Mouse (Mus musculus) spleen, embryonic (tissue): ENCODE measurements at regions not wholly inside any gene's neighbourhood (a gene's known extent, or its start where the extent isn't known, plus 50 kb on each side); places are given as distances from the start of the nearest gene placed in this dataset.

Experiments
- CTCF ChIA-PET: fragments of 350-600 bp; sonication (Branson Sonifier 250); formaldehyde crosslinking; loops from one replicate; lab custom pipeline; 2022; lab: Charles Lee

GRCm38 (mm10) chr6:31332714-31333113, 65.8 kb upstream of the Mkln1 start:
- CTCF ChIA-PET, result no interaction called here

DNA sequence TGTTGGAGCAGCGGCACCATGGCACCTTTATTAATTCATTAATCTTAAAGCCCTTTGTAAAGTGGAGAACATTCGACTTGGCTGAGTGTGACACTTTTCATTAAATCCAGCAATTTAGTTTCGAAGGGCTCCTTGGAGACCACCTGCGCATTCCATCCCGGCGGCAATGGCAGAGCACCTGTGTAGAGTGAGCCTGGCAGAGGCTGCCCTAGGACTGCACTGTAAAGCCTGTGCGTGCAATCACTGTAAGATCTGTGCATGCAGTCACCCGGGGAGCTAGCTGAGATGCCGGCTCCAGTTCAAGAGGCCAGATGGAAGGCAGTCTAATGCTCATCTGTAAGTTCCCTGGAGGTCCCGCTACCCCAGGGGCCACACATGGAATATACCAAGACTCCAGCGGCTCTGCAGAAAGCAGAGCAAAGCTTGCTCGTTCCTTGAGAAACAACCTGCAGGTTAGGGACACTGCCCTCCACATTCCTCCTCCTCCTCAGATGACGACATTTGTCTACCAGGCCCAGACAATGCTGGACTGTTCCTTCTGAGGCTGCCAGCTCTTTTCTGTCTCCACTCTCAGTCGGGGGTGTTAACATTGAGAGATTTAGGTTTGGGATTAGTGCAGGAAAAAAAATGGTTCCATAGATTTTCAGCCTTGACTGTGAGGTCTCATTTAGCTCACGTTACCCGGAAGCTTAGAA, 65.2 kb upstream of the Mkln1 start:
- CTCF ChIA-PET, result interaction anchor here (0.6 kb wide), 2 partner anchors 110 to 963 kb away, joined by 3 to 4 read pairs; no protein-coding TSS in a partner anchor

DNA sequence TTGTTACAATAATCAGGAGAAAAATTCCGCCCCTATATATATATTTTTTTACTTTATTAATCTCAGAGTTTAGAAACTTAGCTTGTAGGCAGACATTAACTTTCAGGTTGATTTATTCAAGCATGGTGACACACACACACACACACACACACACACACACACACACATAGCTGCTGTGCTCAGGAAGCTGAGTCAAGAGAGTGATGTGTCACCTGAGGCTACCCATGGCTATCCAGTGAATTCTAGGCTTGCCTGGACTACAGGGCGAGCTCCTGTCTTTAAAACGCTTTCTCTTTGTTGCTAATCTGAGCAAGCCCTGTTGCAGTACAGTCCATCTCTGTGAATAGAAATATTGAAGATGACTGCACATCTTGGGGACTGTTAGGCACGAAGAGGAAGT, 64.4 kb upstream of the Mkln1 start:
- CTCF ChIA-PET, result interaction anchor here (0.6 kb wide), 2 partner anchors 110 to 964 kb away, joined by 3 to 4 read pairs; no protein-coding TSS in a partner anchor

- CTCF ChIA-PET, result interaction anchor here (0.7 kb wide), 1 partner anchor 22 kb away, joined by 14 read pairs; no protein-coding TSS in a partner anchor
These were observed 59.2 kb upstream of the Mkln1 start for GRCm38 (mm10) chr6:31339122-31339947.

DNA sequence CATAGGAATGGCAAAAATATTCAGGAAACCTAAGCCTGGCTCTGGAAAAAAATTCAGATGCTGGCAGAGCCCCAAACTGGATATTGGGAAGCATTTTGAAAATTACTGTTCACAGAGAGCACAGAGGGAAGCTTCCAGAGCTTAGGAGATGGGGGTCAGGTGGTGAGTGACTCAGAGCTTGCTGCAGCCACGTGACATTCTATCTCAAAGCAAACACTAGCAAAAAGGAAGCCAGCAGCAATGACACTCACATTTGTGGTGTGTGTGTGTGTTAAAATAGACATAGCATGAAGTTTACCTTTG, 58.6 kb upstream of the Mkln1 start:
- CTCF ChIA-PET, result interaction anchor here (0.7 kb wide), 1 partner anchor 22 kb away, joined by 14 read pairs; no protein-coding TSS in a partner anchor

- CTCF ChIA-PET, result interaction anchor here (0.7 kb wide), 1 partner anchor 854 kb away, joined by 4 read pairs; no protein-coding TSS in a partner anchor
These were observed 53.0 kb upstream of the Mkln1 start for GRCm38 (mm10) chr6:31345366-31346084.

DNA sequence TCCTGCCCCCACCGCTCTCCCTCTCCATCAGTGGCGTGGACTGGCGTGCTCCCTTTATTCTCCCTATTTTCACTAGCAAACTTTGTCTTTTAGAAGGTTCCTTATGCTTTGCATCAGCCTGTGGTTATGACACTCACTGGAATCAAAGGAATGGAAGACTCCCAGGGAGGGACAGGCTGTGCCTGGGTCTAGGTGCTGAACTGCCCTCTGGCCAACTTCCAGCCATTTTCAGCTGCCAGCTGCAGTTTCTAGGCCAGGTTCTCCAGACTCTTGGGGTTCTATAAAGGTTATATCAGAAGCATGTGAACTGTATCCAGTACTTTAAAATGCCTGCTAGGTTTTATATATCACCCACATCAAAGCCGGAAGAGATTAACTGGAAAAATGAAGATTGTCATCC, 50.2 kb upstream of the Mkln1 start:
- CTCF ChIA-PET, result interaction anchor here (0.6 kb wide), 1 partner anchor 1342 kb away, joined by 3 read pairs; no protein-coding TSS in a partner anchor
